Mouse (Mus musculus): ENCODE data around the gene Isy1.

GRCm38 (mm10) chr6:87779174-87780165 lies 59.1 kb downstream of the Isy1 start:
- TF ChIP-seq CTCF (conservative IDR thresholded peaks at IDR 0.05; ENCODE audit: low read length) (no peak), POU5F1 (IDR thresholded peaks at IDR 0.05; ENCODE audit: borderline replicate concordance, low read length) (no peak)

Data from E14TG2a.4 (cell line).